Mouse (Mus musculus) G1E (cell line): ENCODE results near the gene Pdzd2.

Experiments used
- CTCF ChIP-seq: IDR thresholded peaks from 2 replicates; pipeline ENCODE4 v1.5.1; 2012; ENCODE audit warnings: low read depth, low read length, inconsistent platforms, mixed read lengths
- GATA1 ChIP-seq: IDR thresholded peaks from 2 replicates; pipeline ENCODE4 v1.6.1; 2012; ENCODE audit warnings: borderline replicate concordance, low read length, inconsistent platforms, mixed read lengths
- GATA2 ChIP-seq: IDR thresholded peaks from 2 replicates; pipeline ENCODE4 v1.6.1; 2012; ENCODE audit warnings: low read depth, low read length, inconsistent platforms, borderline replicate concordance
- POLR2AphosphoS5 ChIP-seq: IDR thresholded peaks from 2 replicates; pipeline ENCODE4 v1.6.1; 2012; ENCODE audit warnings: low read depth, low read length, inconsistent platforms; ENCODE audit not compliant: insufficient replicate concordance
- TAL1 ChIP-seq: conservative IDR thresholded peaks from 2 replicates; pipeline ENCODE4 v1.6.1; 2012; ENCODE audit warnings: low read depth, low read length, inconsistent platforms, mixed read lengths

GRCm38 (mm10) chr15:12605239-12605993 is 134.3 kb downstream of the Pdzd2 start:
- no peak for TF ChIP-seq CTCF
- TF ChIP-seq TAL1 = no peak
- no peak for TF ChIP-seq GATA2
- TF ChIP-seq POLR2AphosphoS5 = no peak
- TF ChIP-seq GATA1 = no peak
